Mouse (Mus musculus): Measurements from ENCODE around the gene Mdga2. TPM values are rescaled to one million over a fixed set of nuclear protein-coding genes. Genes with fewer than 3 reads are reported as not detected.

The Mdga2 gene
- total and polyA plus RNA-seq, 3 experiments = 1.6 TPM; not detected in 2

- no peaks in the 10 kb centered on the region for H3K36me3 ChIP-seq (replicated peaks)
- no peaks in the 10 kb centered on the region for H3K27me3 ChIP-seq (ENCODE audit: insufficient read depth, low read length)
- DNase-seq (ENCODE audit: low spot score) (no peak), ATAC-seq (ENCODE audit: extremely low read depth, insufficient number of reproducible peaks, low FRiP score, poor library complexity, severe bottlenecking) (no peak)
- TF ChIP-seq GATA1 (IDR thresholded peaks at IDR 0.05; ENCODE audit: borderline replicate concordance, low read length) (no peak), GATA2 (IDR thresholded peaks at IDR 0.05; ENCODE audit: borderline replicate concordance, low read depth, low read length) (no peak), CTCF (IDR thresholded peaks at IDR 0.05; ENCODE audit: low read depth, low read length) (no peak), POLR2AphosphoS5 (IDR thresholded peaks at IDR 0.05; ENCODE audit: insufficient replicate concordance, low read depth, low read length) (no peak), TAL1 (conservative IDR thresholded peaks at IDR 0.05; ENCODE audit: low read depth, low read length) (no peak)
- H3K4me1 ChIP-seq (ENCODE audit: insufficient read depth, low read depth, low read length) = no peaks in the 10 kb centered on the region
- no peaks in the 10 kb centered on the region for H3K9me3 ChIP-seq (replicated peaks)
- no peak overlapping the region for H3K4me3 ChIP-seq (ENCODE audit: low read depth, low read length)
These were observed 581.9 kb downstream of the Mdga2 start for GRCm38 (mm10) chr12:66640408-66640807.

DNA sequence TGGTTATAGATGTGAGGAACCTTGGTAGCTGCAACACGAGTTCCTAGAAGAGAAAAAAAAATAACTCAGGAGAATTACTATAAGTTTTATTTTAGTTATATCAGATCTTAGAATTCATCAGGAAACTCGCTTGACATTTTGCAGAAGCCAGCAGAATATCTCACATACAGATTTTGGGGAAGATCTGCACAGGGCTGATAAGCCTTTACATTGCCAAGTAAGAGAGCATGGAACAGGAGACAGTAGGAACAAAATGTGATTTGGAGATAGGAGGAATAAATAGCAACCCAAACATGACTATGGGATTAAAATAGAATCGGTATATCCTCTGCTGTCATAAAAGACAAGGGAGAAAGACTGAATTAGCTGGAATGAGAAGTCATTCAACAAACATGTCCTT is 602.4 kb downstream of the Mdga2 start:
- no peak for TF ChIP-seq GATA2 (IDR thresholded peaks at IDR 0.05; ENCODE audit: borderline replicate concordance, low read depth, low read length)
- TF ChIP-seq POLR2AphosphoS5 (IDR thresholded peaks at IDR 0.05; ENCODE audit: insufficient replicate concordance, low read depth, low read length) = no peak
- no peak for TF ChIP-seq CTCF (IDR thresholded peaks at IDR 0.05; ENCODE audit: low read depth, low read length)
- no peak for TF ChIP-seq GATA1 (IDR thresholded peaks at IDR 0.05; ENCODE audit: borderline replicate concordance, low read length)
- TF ChIP-seq TAL1 (conservative IDR thresholded peaks at IDR 0.05; ENCODE audit: low read depth, low read length) = no peak
- no peak for ATAC-seq (ENCODE audit: extremely low read depth, insufficient number of reproducible peaks, low FRiP score, poor library complexity, severe bottlenecking)
- Histone ChIP-seq H3K4me3 (ENCODE audit: low read depth, low read length) (no peak overlapping the region), H3K4me1 (ENCODE audit: insufficient read depth, low read depth, low read length) (no peaks in the 10 kb centered on the region), H3K27me3 (ENCODE audit: insufficient read depth, low read length) (no peaks in the 10 kb centered on the region), H3K9me3 (replicated peaks) (0 out of 2 replicates have a peak, but pooled peaks cover 7% of the 10 kb centered on the region), H3K36me3 (replicated peaks) (no peaks in the 10 kb centered on the region)
- no peak for DNase-seq (ENCODE audit: low spot score)

GRCm38 (mm10) chr12:66591617-66592230 is 630.6 kb downstream of the Mdga2 start:
- no peaks in the 10 kb centered on the region for H3K36me3 ChIP-seq (replicated peaks)

GRCm38 (mm10) chr12:66565396-66565795 is 657.0 kb downstream of the Mdga2 start:
- DNase-seq (ENCODE audit: low spot score) = no peak
- ATAC-seq (ENCODE audit: extremely low read depth, insufficient number of reproducible peaks, low FRiP score, poor library complexity, severe bottlenecking) = no peak
- no peaks in the 10 kb centered on the region for H3K36me3 ChIP-seq (replicated peaks)
- H3K4me3 ChIP-seq (ENCODE audit: low read depth, low read length) = no peak overlapping the region
- H3K9me3 ChIP-seq (replicated peaks) = peaks cover 9% of the 10 kb centered on the region
- H3K4me1 ChIP-seq (ENCODE audit: insufficient read depth, low read depth, low read length) = no peaks in the 10 kb centered on the region
- H3K27me3 ChIP-seq (ENCODE audit: insufficient read depth, low read length) = no peaks in the 10 kb centered on the region
- TF ChIP-seq TAL1 (conservative IDR thresholded peaks at IDR 0.05; ENCODE audit: low read depth, low read length) (no peak), GATA2 (IDR thresholded peaks at IDR 0.05; ENCODE audit: borderline replicate concordance, low read depth, low read length) (no peak), GATA1 (IDR thresholded peaks at IDR 0.05; ENCODE audit: borderline replicate concordance, low read length) (no peak), POLR2AphosphoS5 (IDR thresholded peaks at IDR 0.05; ENCODE audit: insufficient replicate concordance, low read depth, low read length) (no peak), CTCF (IDR thresholded peaks at IDR 0.05; ENCODE audit: low read depth, low read length) (no peak)

More at GRCm38 (mm10) chr12:66591617-66592230, 630.6 kb downstream of the Mdga2 start:
- Histone ChIP-seq H3K27me3 (ENCODE audit: insufficient read depth, low read length) (no peaks in the 10 kb centered on the region), H3K4me1 (ENCODE audit: insufficient read depth, low read depth, low read length) (no peaks in the 10 kb centered on the region), H3K4me3 (ENCODE audit: low read depth, low read length) (no peak overlapping the region), H3K9me3 (replicated peaks) (no peaks in the 10 kb centered on the region)
- DNase-seq (ENCODE audit: low spot score) (no peak), ATAC-seq (ENCODE audit: extremely low read depth, insufficient number of reproducible peaks, low FRiP score, poor library complexity, severe bottlenecking) (no peak)
- TF ChIP-seq TAL1 (conservative IDR thresholded peaks at IDR 0.05; ENCODE audit: low read depth, low read length) = no peak
- TF ChIP-seq GATA1 (IDR thresholded peaks at IDR 0.05; ENCODE audit: borderline replicate concordance, low read length) = no peak
- no peak for TF ChIP-seq POLR2AphosphoS5 (IDR thresholded peaks at IDR 0.05; ENCODE audit: insufficient replicate concordance, low read depth, low read length)
- TF ChIP-seq GATA2 (IDR thresholded peaks at IDR 0.05; ENCODE audit: borderline replicate concordance, low read depth, low read length) = no peak
- TF ChIP-seq CTCF (IDR thresholded peaks at IDR 0.05; ENCODE audit: low read depth, low read length) = no peak

- DNase-seq (ENCODE audit: low spot score) = no peak
These were observed 665.5 kb downstream of the Mdga2 start for GRCm38 (mm10) chr12:66556846-66557245.

DNA sequence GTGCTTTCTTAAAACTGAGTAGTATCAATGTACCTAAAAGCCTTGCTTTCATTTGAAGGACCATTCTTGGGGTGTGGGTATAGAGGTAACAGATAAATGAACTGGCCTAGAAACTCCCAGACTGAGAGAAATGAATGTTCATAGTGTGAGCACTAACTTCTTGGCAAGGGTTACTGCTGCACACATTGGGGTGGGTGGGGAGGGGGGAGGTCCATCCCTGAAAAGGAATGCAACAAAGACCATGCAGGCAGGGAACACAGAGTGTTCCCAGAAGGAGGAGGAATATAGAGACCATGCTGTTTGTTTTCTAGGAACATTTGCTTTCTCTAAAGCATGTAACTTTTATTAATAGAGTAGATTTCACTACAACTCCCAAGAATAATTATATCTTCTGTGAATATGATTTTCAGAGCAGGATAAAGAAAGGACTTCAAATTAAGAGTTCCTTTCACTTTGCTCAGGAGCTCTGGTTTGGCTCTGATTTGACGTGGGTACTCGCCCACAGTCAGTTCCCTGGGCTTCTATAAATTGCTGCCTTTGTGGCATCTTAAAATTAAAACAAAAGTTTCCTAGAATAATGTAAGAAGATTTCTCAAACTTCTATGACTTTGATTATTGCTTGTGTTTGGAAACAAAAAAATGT is 666.0 kb downstream of the Mdga2 start:
- no peaks in the 10 kb centered on the region for H3K4me1 ChIP-seq (ENCODE audit: insufficient read depth, low read depth, low read length)
- TF ChIP-seq CTCF (IDR thresholded peaks at IDR 0.05; ENCODE audit: low read depth, low read length) (no peak), TAL1 (conservative IDR thresholded peaks at IDR 0.05; ENCODE audit: low read depth, low read length) (no peak), GATA2 (IDR thresholded peaks at IDR 0.05; ENCODE audit: borderline replicate concordance, low read depth, low read length) (no peak), POLR2AphosphoS5 (IDR thresholded peaks at IDR 0.05; ENCODE audit: insufficient replicate concordance, low read depth, low read length) (no peak), GATA1 (IDR thresholded peaks at IDR 0.05; ENCODE audit: borderline replicate concordance, low read length) (no peak)
- no peaks in the 10 kb centered on the region for H3K36me3 ChIP-seq (replicated peaks)
- ATAC-seq (ENCODE audit: extremely low read depth, insufficient number of reproducible peaks, low FRiP score, poor library complexity, severe bottlenecking) (no peak), DNase-seq (ENCODE audit: low spot score) (no peak)
- no peaks in the 10 kb centered on the region for H3K27me3 ChIP-seq (ENCODE audit: insufficient read depth, low read length)
- H3K9me3 ChIP-seq (replicated peaks) = peaks cover 22% of the 10 kb centered on the region
- H3K4me3 ChIP-seq (ENCODE audit: low read depth, low read length) = no peak overlapping the region

More at GRCm38 (mm10) chr12:66556846-66557245, 665.5 kb downstream of the Mdga2 start:
- Histone ChIP-seq H3K4me1 (ENCODE audit: insufficient read depth, low read depth, low read length) (no peaks in the 10 kb centered on the region), H3K27me3 (ENCODE audit: insufficient read depth, low read length) (no peaks in the 10 kb centered on the region), H3K4me3 (ENCODE audit: low read depth, low read length) (no peak overlapping the region), H3K36me3 (replicated peaks) (no peaks in the 10 kb centered on the region), H3K9me3 (replicated peaks) (peaks cover 22% of the 10 kb centered on the region)
- no peak for ATAC-seq (ENCODE audit: extremely low read depth, insufficient number of reproducible peaks, low FRiP score, poor library complexity, severe bottlenecking)
- TF ChIP-seq CTCF (IDR thresholded peaks at IDR 0.05; ENCODE audit: low read depth, low read length) = no peak
- TF ChIP-seq TAL1 (conservative IDR thresholded peaks at IDR 0.05; ENCODE audit: low read depth, low read length) = no peak
- no peak for TF ChIP-seq GATA1 (IDR thresholded peaks at IDR 0.05; ENCODE audit: borderline replicate concordance, low read length)
- TF ChIP-seq POLR2AphosphoS5 (IDR thresholded peaks at IDR 0.05; ENCODE audit: insufficient replicate concordance, low read depth, low read length) = no peak
- TF ChIP-seq GATA2 (IDR thresholded peaks at IDR 0.05; ENCODE audit: borderline replicate concordance, low read depth, low read length) = no peak
